Comparison of ENCODE assay signal across 32 mouse cellular contexts in the genomic region with DNA sequence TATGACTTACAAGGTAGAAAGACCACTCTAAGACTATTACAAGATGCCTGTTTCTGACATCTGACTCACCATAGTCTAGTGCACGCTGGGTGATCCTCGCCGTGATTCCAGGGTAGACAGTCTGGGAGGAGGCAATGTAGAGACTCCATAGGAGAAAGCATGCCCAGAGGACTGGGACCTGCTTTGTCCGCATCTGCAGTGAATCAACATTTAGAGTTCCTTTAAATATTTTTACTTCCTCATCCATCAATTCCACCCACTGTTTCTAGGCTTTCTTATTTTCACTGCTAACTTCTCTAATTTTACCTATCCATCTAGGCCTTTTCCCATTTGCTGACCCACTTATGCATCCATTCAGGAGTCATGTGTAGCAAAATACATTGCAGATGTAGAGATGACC. TPM values are rescaled to one million over a fixed set of nuclear protein-coding genes. Genes with fewer than 3 reads are reported as not detected.
"Had no signal": no experiment of that assay in that cellular context is flagged by ENCODE, and none has a peak within 500 bp of the region (broad histone marks: within the 10 kb centered on the region; RNA-seq: fewer than 3 reads in every experiment).

No protein-coding gene starts in this region.

- H3K9ac ChIP-seq: heart, embryonic 12.5 days; hindbrain, embryonic 12.5 days; hindbrain, embryonic 14.5 days; intestine, embryonic 15.5 days; limb, embryonic 12.5 days had no signal

- H3K27me3 ChIP-seq: heart, embryonic 12.5 days; hindbrain, embryonic 12.5 days; intestine, embryonic 15.5 days; limb, embryonic 12.5 days had no signal

- H3K27ac ChIP-seq: heart, embryonic 10.5 days; hindbrain, embryonic 10.5 days; hindbrain, embryonic 12.5 days; hindbrain, embryonic 14.5 days; intestine, embryonic 15.5 days; layer of hippocampus, adult 2 months; left cerebral cortex, adult 2 months; limb, embryonic 10.5 days; limb, embryonic 12.5 days had no signal

- H3K4me2 ChIP-seq: heart, embryonic 12.5 days; hindbrain, embryonic 12.5 days; hindbrain, embryonic 14.5 days; intestine, embryonic 15.5 days; limb, embryonic 12.5 days; liver, embryonic 11.5 days had no signal

- H3K9me3 ChIP-seq: heart, embryonic 10.5 days; heart, embryonic 12.5 days; hindbrain, embryonic 10.5 days; intestine, embryonic 15.5 days; limb, embryonic 10.5 days had no signal

- H3K4me1 ChIP-seq: heart, embryonic 10.5 days; hindbrain, embryonic 10.5 days; hindbrain, embryonic 12.5 days; intestine, embryonic 15.5 days; limb, embryonic 10.5 days; limb, embryonic 12.5 days had no signal

- DNase-seq: gastrocnemius, postnatal 14 days; gastrocnemius, postnatal 36 days; heart, adult 18-20 months; heart, postnatal 10 days; heart, postnatal 4 days; kidney, adult 18-20 months; kidney, adult 8-10 months; kidney, postnatal 10 days; kidney, postnatal 25 days; kidney, postnatal 4 days; liver had no signal

- ATAC-seq: hindbrain, embryonic 16.5 days; inflammation-experienced regulatory T-cells, adult 6 months; intestine, embryonic 15.5 days; intestine, postnatal 0 days had no signal

- H3K36me3 ChIP-seq: heart, embryonic 10.5 days; heart, embryonic 12.5 days; hindbrain, embryonic 10.5 days; hindbrain, embryonic 12.5 days; intestine, embryonic 15.5 days; limb, embryonic 10.5 days; limb, embryonic 12.5 days had no signal

- H3K4me3 ChIP-seq: heart, embryonic 10.5 days; heart, embryonic 12.5 days; hindbrain, embryonic 10.5 days; hindbrain, embryonic 12.5 days; intestine, embryonic 15.5 days; layer of hippocampus, adult 2 months; left cerebral cortex, adult 2 months; limb, embryonic 10.5 days; limb, embryonic 12.5 days had no signal

RNA-seq across cellular contexts. Expression of a gene that starts 11.2 kb away (rescaled TPM):
- total RNA-seq: gastrocnemius, adult 18-20 months; gastrocnemius, adult 8-10 months; gastrocnemius, postnatal 14 days; gastrocnemius, postnatal 36 days; heart, adult 18-20 months; heart, adult 8-10 months; heart, postnatal 10 days; heart, postnatal 25 days; heart, postnatal 4 days; layer of hippocampus, adult 2 months; layer of hippocampus, postnatal 10 days; left cerebral cortex, postnatal 14 days had no signal
- polyA plus RNA-seq: heart, embryonic 12.5 days; heart, embryonic 14.5 days; hindbrain, embryonic 12.5 days; hindbrain, embryonic 14.5 days; inflammation-experienced regulatory T-cells, adult 6 months; intestine, postnatal 0 days; limb, embryonic 10.5 days; liver, embryonic 11.5 days had no signal
